Mouse (Mus musculus): ENCODE measurements around the gene Slc27a5.

- TF ChIP-seq CTCF (conservative IDR thresholded peaks at IDR 0.05; ENCODE audit: low read length): no peak
- TF ChIP-seq POU5F1 (IDR thresholded peaks at IDR 0.05; ENCODE audit: borderline replicate concordance, low read length): no peak
These were observed 39.4 kb upstream of the Slc27a5 start for GRCm38 (mm10) chr7:13037366-13037765.

Data from E14TG2a.4 (cell line).